Mouse (Mus musculus) heart, postnatal 14 days (tissue): Measurements from ENCODE around the gene Ercc8. TPM values are rescaled to one million over a fixed set of nuclear protein-coding genes. Genes with fewer than 3 reads are reported as not detected.

ENCODE experiments used
- DNase-seq, 2 experiments: peaks; one replicate each; pipeline ENCODE4 v3.0.0; 2021 to 2022
- intact Hi-C: fragments of 180-260 bp; cut with DNase I; formaldehyde crosslinking; loops from one replicate; pipeline ENCODE4 v1.15.1; 2025
- total RNA-seq, 2 experiments: library from RNA; stranded (reverse); gene quantifications; 2 replicates each; pipeline ENCODE4 v1.2.3; 2021

Gene Ercc8
- total RNA-seq, 2 experiments from 2014 or later, result 7.5 to 8.9 TPM

GRCm38 (mm10) chr13:108151782-108152181 is 6.7 kb upstream of the Ercc8 start:
- intact Hi-C loops, result loop anchor here (1.0 to 10.0 kb wide), 5 partner anchors 24 to 1037 kb away; partner anchors contain the start of gene Smim15
- DNase-seq, result peak in 1 of 2 experiments; percentile 34

GRCm38 (mm10) chr13:108152650-108153372 is 5.7 kb upstream of the Ercc8 start:
- DNase-seq, result peak; percentile 67 to 84
- intact Hi-C loops, result loop anchor here (1.0 to 10.0 kb wide), 5 partner anchors 26 to 1038 kb away; partner anchors contain the start of gene Smim15

GRCm38 (mm10) chr13:108157156-108157555 is 1.4 kb upstream of the Ercc8 start:
- DNase-seq, result no peak
- intact Hi-C loops, result loop anchor here (5.0 to 10.0 kb wide), 4 partner anchors 160 to 1055 kb away; partner anchors contain the start of gene Depdc1b

- intact Hi-C loops, result loop anchor here (2.0 to 10.0 kb wide), 5 partner anchors 159 to 1054 kb away; partner anchors contain the start of gene Depdc1b
- DNase-seq, result peak in 1 of 2 experiments; percentile 40
Observed at GRCm38 (mm10) chr13:108157732-108158464, 633 bp upstream of the Ercc8 start.

- intact Hi-C loops, result loop anchor here (2.0 to 10.0 kb wide), 5 partner anchors 158 to 1053 kb away; partner anchors contain the start of gene Depdc1b
Observed at GRCm38 (mm10) chr13:108159241-108159575, 677 bp downstream of the Ercc8 start.

DNA sequence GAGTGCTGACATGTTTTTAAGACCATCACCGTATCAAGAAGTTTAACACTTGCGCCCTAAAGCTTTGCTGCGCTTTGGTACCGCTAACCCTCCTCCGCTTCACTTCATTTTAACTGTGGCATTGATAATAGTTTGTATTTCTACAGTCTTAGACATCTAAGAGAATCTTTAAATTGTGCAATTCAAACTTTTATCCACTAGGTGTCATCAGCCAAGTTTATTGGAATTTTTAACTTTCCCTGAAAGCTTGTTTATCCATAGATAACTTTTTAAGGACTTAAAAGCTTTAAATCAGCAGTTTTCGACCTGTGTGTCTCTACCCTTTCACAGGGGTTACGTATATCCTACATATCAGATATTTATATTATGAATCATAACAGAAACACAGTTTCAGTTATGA is 1.4 kb downstream of the Ercc8 start:
- DNase-seq, result no peak
- intact Hi-C loops, result loop anchor here (2.0 to 10.0 kb wide), 5 partner anchors 157 to 1052 kb away; partner anchors contain the start of gene Depdc1b

More at GRCm38 (mm10) chr13:108159241-108159575, 677 bp downstream of the Ercc8 start:
- DNase-seq, result no peak

DNA sequence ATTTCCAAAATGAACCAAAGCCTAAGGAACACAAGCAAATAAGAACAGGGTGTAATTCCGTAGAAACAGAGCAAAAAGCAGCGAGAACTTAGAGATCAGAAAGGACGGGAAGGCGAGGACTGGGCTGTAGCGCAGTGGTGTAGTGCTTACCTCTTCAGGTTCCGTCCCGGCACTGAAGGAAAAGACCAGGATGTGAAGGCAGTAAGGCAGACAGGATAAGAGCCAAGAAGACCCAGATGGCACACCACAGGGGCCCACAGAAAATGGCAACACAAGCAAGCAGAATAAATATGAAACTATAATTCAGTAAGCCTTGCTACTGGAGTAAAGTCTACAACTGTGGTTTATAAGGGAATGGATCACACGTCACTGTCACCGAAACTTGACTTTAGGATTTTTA is 5.4 kb downstream of the Ercc8 start:
- no peak for DNase-seq
- intact Hi-C loops, result no loop called here

DNA sequence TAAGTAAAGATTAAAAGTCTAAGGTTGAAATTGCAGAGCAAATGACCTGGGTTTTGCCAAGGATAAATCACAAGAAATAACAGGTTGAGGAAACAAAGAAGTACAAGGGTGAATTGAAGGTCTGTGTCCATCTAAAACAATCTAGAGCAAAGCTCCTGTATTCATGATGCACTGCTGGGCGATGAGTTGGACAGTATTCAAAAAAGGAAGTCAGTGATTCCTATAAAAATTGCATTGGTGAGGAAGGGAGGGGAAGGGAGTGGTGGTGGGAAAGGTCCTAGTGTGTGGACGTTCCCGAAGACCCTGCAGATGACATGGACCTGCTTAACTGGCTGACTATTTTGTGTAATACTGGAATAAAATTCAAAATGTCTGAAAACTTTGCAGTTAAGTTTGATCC is 6.1 kb downstream of the Ercc8 start:
- no peak for DNase-seq
- intact Hi-C loops, result no loop called here

DNA sequence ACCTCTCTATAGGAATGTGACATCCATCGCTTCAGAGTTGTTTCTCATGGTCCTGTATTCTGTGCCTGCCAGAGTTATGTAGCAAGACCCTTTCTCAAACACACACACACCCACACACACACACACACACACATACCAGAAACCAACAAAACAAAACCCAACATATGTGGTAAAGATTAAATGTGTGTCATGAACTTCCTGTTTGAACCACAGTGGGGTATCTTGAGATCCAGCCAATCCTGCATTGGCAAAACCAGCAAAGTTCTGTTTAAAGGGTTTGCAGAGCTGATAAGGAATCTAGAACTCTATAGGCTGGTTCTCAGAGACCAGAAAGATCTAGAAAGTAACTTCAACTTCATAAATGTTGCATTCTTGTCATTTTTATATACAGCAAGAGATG is 11.5 kb downstream of the Ercc8 start:
- intact Hi-C loops, result no loop called here

GRCm38 (mm10) chr13:108170511-108170910 is 12.0 kb downstream of the Ercc8 start:
- intact Hi-C loops, result no loop called here
- DNase-seq, result no peak

More for the DNA sequence above, 11.5 kb downstream of the Ercc8 start:
- no peak for DNase-seq

GRCm38 (mm10) chr13:108179618-108180017 is 21.1 kb downstream of the Ercc8 start:
- intact Hi-C loops, result no loop called here
- no peak for DNase-seq

DNA sequence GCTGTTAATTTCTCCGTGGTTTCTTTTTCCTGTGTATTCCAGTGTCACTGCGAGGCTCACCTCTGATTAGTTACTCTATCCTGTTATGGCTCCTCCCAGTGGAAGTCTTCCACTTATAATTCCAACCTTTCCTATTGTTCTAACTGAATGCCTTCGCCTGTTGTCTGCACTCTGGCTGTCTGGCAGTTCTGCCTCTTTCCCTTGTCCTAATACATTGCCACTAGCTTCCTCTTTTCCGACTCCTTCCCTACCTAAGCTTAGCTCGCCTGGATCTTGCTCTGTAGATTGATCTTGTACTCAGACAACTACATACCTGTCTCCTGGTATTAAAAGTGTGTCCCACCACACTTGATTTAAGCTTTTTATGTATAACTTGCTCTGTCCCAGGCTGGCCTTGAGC is 22.3 kb downstream of the Ercc8 start:
- DNase-seq, result no peak
- intact Hi-C loops, result no loop called here

DNA sequence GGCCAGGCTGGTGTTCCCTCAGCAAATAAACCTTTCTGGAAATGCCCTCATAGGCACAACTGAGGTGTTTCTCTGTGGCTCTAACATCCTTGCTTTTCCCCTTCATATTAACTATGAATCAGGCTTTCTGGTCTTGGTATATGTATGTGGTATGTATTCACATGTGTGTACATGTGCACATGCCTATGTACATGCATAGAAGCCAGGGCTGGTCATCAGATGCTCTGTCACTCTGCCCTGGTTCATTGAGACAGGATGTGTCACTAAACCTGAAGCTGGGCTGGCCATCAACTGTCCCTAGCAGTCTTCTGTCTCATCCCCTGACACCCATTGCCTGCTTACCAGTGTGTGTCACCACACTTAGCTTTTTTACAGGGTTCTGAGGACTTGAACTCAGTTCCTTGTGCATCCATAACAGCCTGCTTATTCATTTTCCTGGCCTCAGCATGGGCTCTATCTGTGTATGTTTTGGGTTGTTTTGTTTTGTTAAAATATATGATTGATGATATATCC is 26.3 kb downstream of the Ercc8 start:
- intact Hi-C loops, result no loop called here
- no peak for DNase-seq

GRCm38 (mm10) chr13:108185530-108185929 is 27.0 kb downstream of the Ercc8 start:
- intact Hi-C loops, result no loop called here
- DNase-seq, result no peak

DNA sequence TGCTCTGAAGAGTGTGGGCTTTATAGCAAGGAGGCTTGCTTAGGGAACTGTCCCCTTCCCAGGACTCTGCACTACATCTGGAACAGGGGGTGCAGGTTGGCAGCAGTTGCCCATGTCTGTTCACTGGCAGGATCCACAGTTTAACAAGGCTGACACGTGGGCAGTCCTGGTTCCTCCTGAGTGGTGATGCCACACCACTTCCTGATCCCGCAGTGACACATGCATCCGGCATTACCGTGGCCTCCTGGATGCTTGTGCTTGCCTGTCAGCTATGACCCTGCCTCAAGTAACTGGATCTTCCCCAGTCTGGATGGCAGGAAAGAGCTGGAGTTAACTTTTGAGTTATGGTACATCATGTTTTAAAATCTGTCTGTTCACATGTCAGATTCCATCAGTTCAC is 29.5 kb downstream of the Ercc8 start:
- intact Hi-C loops, result no loop called here
- DNase-seq, result no peak

DNA sequence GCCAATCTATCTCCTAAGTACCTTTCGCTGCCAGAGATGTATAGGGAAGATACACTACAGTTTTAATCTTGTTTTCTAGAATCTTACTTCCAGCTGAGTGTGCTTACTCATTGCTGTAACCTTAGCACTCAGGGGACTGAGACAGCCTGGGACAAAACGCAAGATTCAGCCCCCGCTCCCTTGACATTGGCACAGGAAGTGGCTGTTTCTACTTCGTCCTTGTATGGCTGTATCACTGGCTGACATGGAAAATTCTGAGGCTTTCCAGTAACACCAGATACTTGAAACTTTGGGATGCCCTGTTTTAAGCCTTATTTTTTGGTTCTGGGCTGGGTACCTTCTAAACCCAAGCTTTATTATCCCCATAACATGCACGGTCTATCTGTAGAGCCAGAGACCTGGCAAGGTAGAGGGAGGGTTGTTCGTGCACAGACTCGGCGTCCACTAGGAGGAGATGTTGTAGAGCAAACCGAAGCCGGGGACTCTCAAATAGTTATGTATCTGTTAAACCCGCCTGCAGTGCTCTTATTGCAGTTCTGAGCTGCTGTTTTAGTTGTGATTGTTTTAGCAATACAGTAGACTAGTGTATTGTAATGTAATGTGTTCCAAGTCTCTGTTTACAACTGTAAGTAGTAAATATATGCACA is 32.7 kb downstream of the Ercc8 start:
- intact Hi-C loops, result loop anchor here (1.0 to 10.0 kb wide), 2 partner anchors 138 to 1024 kb away; no protein-coding TSS in a partner anchor
- DNase-seq, result peak; percentile 43 to 60

GRCm38 (mm10) chr13:108195474-108195873 is 36.9 kb downstream of the Ercc8 start:
- intact Hi-C loops, result loop anchor here (10.0 kb wide), 1 partner anchor 1019 kb away; no protein-coding TSS in a partner anchor
- no peak for DNase-seq

- DNase-seq, result no peak
- intact Hi-C loops, result no loop called here
Observed at GRCm38 (mm10) chr13:108204857-108205256, 46.3 kb downstream of the Ercc8 start.

- no peak for DNase-seq
- intact Hi-C loops, result no loop called here
Observed at GRCm38 (mm10) chr13:108207447-108207846, 48.9 kb downstream of the Ercc8 start.

GRCm38 (mm10) chr13:108208090-108208489 is 49.6 kb downstream of the Ercc8 start:
- DNase-seq, result no peak
- intact Hi-C loops, result no loop called here
